Mouse (Mus musculus) CD4-positive, CD25-positive, alpha-beta regulatory T cell, adult 4 months (primary cell): ENCODE results near the gene Scarb1. TPM values are rescaled to one million over a fixed set of nuclear protein-coding genes. Genes with fewer than 3 reads are reported as not detected.
"Not testable (repeated sequence)": the region's sequence is repeated elsewhere in the genome, so short reads cannot be mapped to it uniquely, and the experiment has no call there.

Experiments used
- ATAC-seq: one replicate; pipeline ENCODE4 v1.8.0; 2017
- polyA plus RNA-seq, 2 experiments: library from polyadenylated mRNA; unstranded; fragments of 100-300 nt; shearing (Covaris generic); gene quantifications; one replicate each; pipeline ENCODE4 v1.2.1; 2017

The Scarb1 gene
- 10 to 100 TPM in 1 of 2 experiments, 1 to 10 TPM in 1; 5.9 to 11.6 TPM for polyA plus RNA-seq

GRCm38 (mm10) chr5:125340547-125341262 is at the start of gene Scarb1:
Gene Scarb1, minus strand, starts transcription at chr5:125341094.
- ATAC-seq = peak; percentile 81

GRCm38 (mm10) chr5:125389579-125390441 is 48.9 kb upstream of the Scarb1 start, which contains the start of gene Ubc:
Gene Ubc, minus strand, starts transcription at chr5:125390202.
- peak; percentile 28 for ATAC-seq

GRCm38 (mm10) chr5:125389131-125389578 is 48.3 kb upstream of the Scarb1 start, which contains the start of gene Gm10382:
Gene Gm10382, plus strand, starts transcription at chr5:125389322.
- peak; percentile 57 for ATAC-seq

GRCm38 (mm10) chr5:125388358-125389092 is 47.6 kb upstream of the Scarb1 start:
- no peak for ATAC-seq

GRCm38 (mm10) chr5:125387295-125387694 is 46.4 kb upstream of the Scarb1 start:
- not testable (repeated sequence) for ATAC-seq

GRCm38 (mm10) chr5:125385215-125385940 is 44.5 kb upstream of the Scarb1 start:
- no peak for ATAC-seq

GRCm38 (mm10) chr5:125384512-125385214 is 43.8 kb upstream of the Scarb1 start:
- ATAC-seq = no peak

- ATAC-seq = no peak
Measured at GRCm38 (mm10) chr5:125383637-125384420, 42.9 kb upstream of the Scarb1 start.

GRCm38 (mm10) chr5:125382673-125383558 is 42.0 kb upstream of the Scarb1 start:
- peak; percentile 63 for ATAC-seq

GRCm38 (mm10) chr5:125381954-125382672 is 41.2 kb upstream of the Scarb1 start:
- ATAC-seq = no peak

GRCm38 (mm10) chr5:125378919-125379318 is 38.0 kb upstream of the Scarb1 start:
- no peak for ATAC-seq

- ATAC-seq = peak; percentile 34
Measured at GRCm38 (mm10) chr5:125377214-125377613, 36.3 kb upstream of the Scarb1 start.

- ATAC-seq = peak; percentile 63
Measured at GRCm38 (mm10) chr5:125375871-125376270, 35.0 kb upstream of the Scarb1 start.

- no peak for ATAC-seq
Measured at GRCm38 (mm10) chr5:125372027-125372426, 31.1 kb upstream of the Scarb1 start.

GRCm38 (mm10) chr5:125370950-125371693 is 30.2 kb upstream of the Scarb1 start:
- ATAC-seq = no peak

GRCm38 (mm10) chr5:125368568-125368967 is 27.7 kb upstream of the Scarb1 start:
- ATAC-seq = peak; percentile 79

GRCm38 (mm10) chr5:125368156-125368555 is 27.3 kb upstream of the Scarb1 start:
- ATAC-seq = no peak
